Mouse (Mus musculus) limb, embryonic 12.5 days (tissue): ENCODE measurements around the gene Zfhx3. TPM values are rescaled to one million over a fixed set of nuclear protein-coding genes. Genes with fewer than 3 reads are reported as not detected.

ENCODE experiments used
- ATAC-seq: fragments of 200-750 bp; cut with Nextera tagmentation; 2 replicates; pipeline ENCODE4 v1.8.0; 2017; ENCODE audit warnings: low read depth, moderate TSS enrichment; ENCODE audit not compliant: insufficient number of reproducible peaks, insufficient read depth, low FRiP score, low TSS enrichment
- H3K27ac ChIP-seq: fragments of 300-500 bp; sonication (generic); 2 replicates; pipeline ENCODE4 v1.5.1; 2016; ENCODE audit warnings: mild to moderate bottlenecking, moderate library complexity
- H3K27me3 ChIP-seq: fragments of 300-500 bp; sonication (generic); 2 replicates; pipeline ENCODE4 v1.6.1; 2016; ENCODE audit warnings: mild to moderate bottlenecking, moderate library complexity
- H3K36me3 ChIP-seq: fragments of 300-500 bp; sonication (generic); 2 replicates; pipeline ENCODE4 v1.6.1; 2016; ENCODE audit warnings: mild to moderate bottlenecking, moderate library complexity
- H3K4me1 ChIP-seq: fragments of 300-500 bp; sonication (generic); replicated peaks from 2 replicates; pipeline ENCODE4 v1.6.1; 2016
- H3K4me2 ChIP-seq: fragments of 300-500 bp; sonication (generic); 2 replicates; pipeline ENCODE4 v1.6.1; 2016; ENCODE audit warnings: mild to moderate bottlenecking, moderate library complexity
- H3K4me3 ChIP-seq: fragments of 300-500 bp; sonication (generic); replicated peaks from 2 replicates; pipeline ENCODE4 v1.5.1; 2016; ENCODE audit warnings: mild to moderate bottlenecking
- H3K9ac ChIP-seq: fragments of 300-500 bp; sonication (generic); replicated peaks from 2 replicates; pipeline ENCODE4 v1.6.1; 2016; ENCODE audit warnings: mild to moderate bottlenecking, moderate library complexity
- H3K9me3 ChIP-seq: fragments of 300-500 bp; sonication (generic); 2 replicates; pipeline ENCODE4 v1.6.1; 2016; ENCODE audit warnings: mild to moderate bottlenecking, moderate library complexity
- WGBS: fragments of 180-500 bp; shearing (Covaris S2); methylation state at CpG from one replicate; pipeline ENCODE4 v1.1.7; 2016; 5-methylcytosine and 5-hydroxymethylcytosine counted together
- polyA plus RNA-seq: library from polyadenylated mRNA; unstranded; fragments of >200 nt; fragmentation: Nextera tagmentation; extraction: Ambion mirVana; gene quantifications from 2 replicates; pipeline ENCODE4 v1.2.1, GENCODE M21; 2016

Zfhx3 gene
- polyA plus RNA-seq, 1 experiment from 2014 or later: 53.0 TPM

DNA sequence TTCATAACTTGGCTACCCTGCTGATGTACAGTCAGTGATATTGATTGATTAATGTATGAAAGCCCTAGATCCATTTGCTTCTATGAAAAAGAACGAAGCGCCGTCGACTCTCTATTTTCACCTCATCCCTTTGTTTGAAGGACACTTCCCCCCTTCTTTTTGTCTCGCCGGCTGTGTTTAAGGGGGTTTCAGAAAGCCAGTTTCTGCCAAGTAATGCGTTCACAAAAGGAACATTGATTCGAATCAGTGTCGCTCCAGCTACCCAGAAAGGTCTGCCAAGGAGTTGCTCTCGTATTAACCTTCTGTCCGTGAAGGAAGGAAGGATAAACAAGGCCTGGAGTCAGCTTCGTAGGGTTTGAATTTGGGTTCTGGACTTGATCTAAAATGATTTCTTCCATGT lies 943.4 kb downstream of the Zfhx3 start:
- H3K9ac ChIP-seq: no peak overlapping the region
- H3K27ac ChIP-seq: no peak overlapping the region
- H3K4me3 ChIP-seq: no peak overlapping the region
- H3K27me3 ChIP-seq: no peaks in the 10 kb centered on the region
- no peaks in the 10 kb centered on the region for H3K9me3 ChIP-seq
- no peak overlapping the region for H3K4me2 ChIP-seq
- H3K4me1 ChIP-seq: peaks cover 71% of the 10 kb centered on the region
- peaks cover 29% of the 10 kb centered on the region; the same call in 1 of the 2 replicates for H3K36me3 ChIP-seq
- 89% methylated on average over 12 of the region's 12 CpGs for WGBS
- ATAC-seq: no peak

DNA sequence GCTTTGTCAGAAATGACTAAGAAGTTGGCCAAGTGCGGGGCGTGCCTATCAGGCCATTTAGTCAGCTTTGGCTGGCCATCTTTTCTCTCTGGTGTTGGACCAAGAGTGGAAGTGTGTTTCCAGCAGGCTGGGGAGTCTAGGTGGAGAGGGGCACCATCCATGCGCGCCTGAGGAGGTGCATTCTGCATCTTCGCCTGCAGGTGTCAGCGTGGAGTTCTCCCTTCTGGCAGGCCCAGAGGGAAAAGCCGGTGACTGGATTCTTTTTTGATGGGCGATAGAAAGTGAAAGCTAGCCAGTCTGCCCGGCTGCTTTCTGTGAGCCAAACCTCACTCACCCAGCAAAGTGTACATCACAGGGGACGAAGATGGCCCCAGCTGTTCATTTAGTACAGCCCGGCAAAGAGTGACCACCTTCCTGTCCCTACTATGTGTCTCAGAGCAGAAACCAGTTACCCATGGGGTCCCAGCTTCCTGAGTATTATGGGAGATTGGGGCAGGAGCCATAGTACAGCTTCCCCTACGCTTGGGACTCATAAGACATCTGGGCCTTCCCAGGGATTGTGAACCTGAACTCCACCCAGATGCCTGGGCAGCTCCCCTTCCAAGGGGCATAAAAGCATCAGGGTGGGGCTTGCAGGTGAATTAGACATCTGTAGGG lies 944.3 kb downstream of the Zfhx3 start:
- Histone ChIP-seq H3K27ac (0 out of 2 replicates have a peak overlapping the region, but pooled peaks have one; percentile 23), H3K9me3 (no peaks in the 10 kb centered on the region), H3K4me1 (peaks cover 71% of the 10 kb centered on the region), H3K4me3 (no peak overlapping the region; the same call in 1 of the 2 replicates), H3K27me3 (no peaks in the 10 kb centered on the region), H3K4me2 (peak overlapping the region; percentile 40), H3K9ac (no peak overlapping the region), H3K36me3 (peaks cover 21% of the 10 kb centered on the region; the same call in 1 of the 2 replicates)
- 24% methylated on average over 12 of the region's 12 CpGs for WGBS
- ATAC-seq: no peak

DNA sequence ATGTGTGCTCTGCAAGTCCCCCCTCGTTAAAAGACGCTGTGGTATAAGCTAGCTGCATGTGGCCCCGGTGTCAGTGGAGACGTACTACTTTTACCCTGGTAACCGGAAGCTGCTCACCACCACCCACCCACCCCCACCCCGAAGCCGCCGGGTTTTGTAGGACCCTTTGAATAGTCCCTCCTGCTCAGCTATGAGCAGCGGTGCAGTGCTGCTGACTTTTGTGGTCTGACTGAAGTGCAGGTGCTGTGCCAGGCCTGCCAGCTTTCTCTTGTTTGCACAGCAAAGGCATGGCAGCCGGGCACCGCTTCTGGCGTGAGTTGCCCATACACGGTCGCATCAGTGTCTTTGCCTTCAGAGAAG lies 944.8 kb downstream of the Zfhx3 start:
- no peaks in the 10 kb centered on the region for H3K27me3 ChIP-seq
- no peak overlapping the region for H3K9ac ChIP-seq
- H3K9me3 ChIP-seq: no peaks in the 10 kb centered on the region
- H3K36me3 ChIP-seq: peaks cover 16% of the 10 kb centered on the region; the same call in 1 of the 2 replicates
- H3K4me1 ChIP-seq: peaks cover 69% of the 10 kb centered on the region
- H3K4me2 ChIP-seq: peak overlapping the region; percentile 40
- ATAC-seq: no peak
- WGBS: 70% methylated on average over 14 of the region's 14 CpGs
- 0 out of 2 replicates have a peak overlapping the region, but pooled peaks have one; percentile 23 for H3K27ac ChIP-seq
- H3K4me3 ChIP-seq: no peak overlapping the region

DNA sequence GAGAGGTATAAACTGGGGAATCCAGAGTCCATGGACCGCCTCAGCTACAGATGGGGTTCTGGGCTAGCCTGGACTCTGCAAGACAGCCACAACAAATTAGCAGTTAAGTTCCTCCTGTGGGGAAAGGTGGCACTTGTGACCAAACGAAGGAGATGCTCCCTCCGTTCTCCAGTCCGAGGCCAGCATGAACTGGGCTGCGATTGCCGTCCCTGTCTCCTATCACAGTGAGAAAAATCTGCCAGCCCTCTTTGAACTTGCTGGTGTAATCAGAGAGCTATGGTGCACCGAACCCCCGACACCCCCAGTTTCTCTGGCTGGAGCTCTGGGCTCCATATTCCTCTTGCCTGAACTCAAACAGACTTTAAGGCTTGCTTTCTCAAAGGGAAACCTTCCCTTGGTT lies 945.4 kb downstream of the Zfhx3 start:
- no peak overlapping the region for H3K9ac ChIP-seq
- H3K27ac ChIP-seq: no peak overlapping the region
- ATAC-seq: no peak
- H3K4me1 ChIP-seq: peaks cover 62% of the 10 kb centered on the region
- peaks cover 11% of the 10 kb centered on the region; the same call in 1 of the 2 replicates for H3K36me3 ChIP-seq
- WGBS: 81% methylated on average over 8 of the region's 8 CpGs
- H3K4me3 ChIP-seq: no peak overlapping the region
- no peaks in the 10 kb centered on the region for H3K27me3 ChIP-seq
- H3K4me2 ChIP-seq: no peak overlapping the region
- no peaks in the 10 kb centered on the region for H3K9me3 ChIP-seq

DNA sequence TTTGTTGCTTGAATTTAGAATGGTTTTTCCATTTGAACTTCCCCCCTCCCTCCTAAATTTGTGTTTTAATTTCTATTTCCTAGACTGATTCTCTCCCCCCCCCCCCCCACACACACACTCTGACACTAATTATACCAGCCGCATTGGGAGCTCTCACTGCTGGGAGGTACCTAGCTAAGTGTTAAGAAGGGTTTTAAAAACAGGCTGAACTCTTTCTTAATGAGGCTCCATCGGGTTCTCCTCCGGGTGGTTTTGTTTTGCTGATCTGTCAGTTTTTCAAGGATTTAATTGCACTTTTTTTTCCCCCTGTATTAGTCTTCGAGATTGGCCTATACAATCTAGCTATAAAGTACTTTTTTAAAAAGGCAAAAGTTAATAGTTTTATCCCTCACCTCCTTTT lies 946.5 kb downstream of the Zfhx3 start:
- WGBS: 13% methylated on average over 4 of the region's 4 CpGs

DNA sequence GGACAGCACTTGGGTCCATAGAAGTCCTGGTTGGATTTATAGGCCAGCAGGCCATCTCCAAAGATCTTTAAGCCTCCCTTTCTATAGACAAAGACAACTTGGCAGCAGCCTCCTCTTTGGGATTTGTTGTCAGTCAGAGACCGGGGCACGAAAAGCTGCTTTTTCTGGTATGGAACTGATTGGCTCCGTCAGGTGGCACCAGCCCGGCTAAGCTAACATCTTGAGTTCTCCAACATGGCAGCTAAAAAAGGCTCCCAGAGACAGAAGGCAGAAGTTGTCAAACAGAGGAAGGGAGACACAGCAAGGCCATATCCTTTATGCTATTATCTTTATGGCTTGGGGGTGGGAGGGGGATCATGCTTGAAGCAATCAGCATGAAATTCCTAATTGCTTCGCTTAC lies 947.0 kb downstream of the Zfhx3 start:
- no peak overlapping the region for H3K4me3 ChIP-seq
- H3K36me3 ChIP-seq: peaks cover 9% of the 10 kb centered on the region; the same call in 1 of the 2 replicates
- no peaks in the 10 kb centered on the region for H3K9me3 ChIP-seq
- H3K27ac ChIP-seq: 0 out of 2 replicates have a peak overlapping the region, but pooled peaks have one; percentile 12
- H3K9ac ChIP-seq: no peak overlapping the region; the same call in 1 of the 2 replicates
- 0 out of 2 replicates have a peak overlapping the region, but pooled peaks have one; percentile 13 for H3K4me2 ChIP-seq
- ATAC-seq: no peak
- no peaks in the 10 kb centered on the region for H3K27me3 ChIP-seq
- peaks cover 72% of the 10 kb centered on the region for H3K4me1 ChIP-seq
- WGBS: 36% methylated on average over 5 of the region's 5 CpGs

More for the DNA sequence above, 946.5 kb downstream of the Zfhx3 start:
- Histone ChIP-seq H3K36me3 (peaks cover 9% of the 10 kb centered on the region; the same call in 1 of the 2 replicates), H3K27ac (no peak overlapping the region), H3K4me1 (peaks cover 70% of the 10 kb centered on the region), H3K4me2 (no peak overlapping the region), H3K4me3 (no peak overlapping the region), H3K9ac (no peak overlapping the region), H3K9me3 (no peaks in the 10 kb centered on the region), H3K27me3 (no peaks in the 10 kb centered on the region)
- ATAC-seq: no peak

DNA sequence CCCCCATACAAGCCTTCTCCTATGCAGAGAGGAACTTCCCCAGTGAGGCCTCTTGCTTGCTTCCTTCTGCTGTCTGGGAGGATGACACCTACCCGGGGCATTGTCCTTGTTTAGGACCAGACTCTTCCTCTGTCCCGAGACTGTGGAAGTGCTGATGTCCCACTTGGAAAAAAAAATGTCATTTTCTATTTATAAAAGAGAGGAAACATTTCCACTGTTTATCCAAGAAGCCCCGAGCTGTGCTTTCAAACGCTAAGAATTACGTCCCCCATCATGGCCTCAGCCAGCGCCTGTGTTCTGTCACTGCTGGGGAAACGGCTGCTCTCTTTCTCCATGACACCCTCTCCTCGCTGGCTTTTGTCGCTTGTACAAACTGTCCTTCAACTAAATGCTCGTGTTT lies 951.8 kb downstream of the Zfhx3 start:
- Histone ChIP-seq H3K27me3 (no peaks in the 10 kb centered on the region), H3K36me3 (peaks cover 21% of the 10 kb centered on the region; the same call in 1 of the 2 replicates), H3K27ac (no peak overlapping the region), H3K4me1 (peaks cover 70% of the 10 kb centered on the region), H3K4me3 (no peak overlapping the region), H3K9ac (no peak overlapping the region), H3K9me3 (no peaks in the 10 kb centered on the region), H3K4me2 (no peak overlapping the region)
- 27% methylated on average over 10 of the region's 10 CpGs for WGBS
- no peak for ATAC-seq

DNA sequence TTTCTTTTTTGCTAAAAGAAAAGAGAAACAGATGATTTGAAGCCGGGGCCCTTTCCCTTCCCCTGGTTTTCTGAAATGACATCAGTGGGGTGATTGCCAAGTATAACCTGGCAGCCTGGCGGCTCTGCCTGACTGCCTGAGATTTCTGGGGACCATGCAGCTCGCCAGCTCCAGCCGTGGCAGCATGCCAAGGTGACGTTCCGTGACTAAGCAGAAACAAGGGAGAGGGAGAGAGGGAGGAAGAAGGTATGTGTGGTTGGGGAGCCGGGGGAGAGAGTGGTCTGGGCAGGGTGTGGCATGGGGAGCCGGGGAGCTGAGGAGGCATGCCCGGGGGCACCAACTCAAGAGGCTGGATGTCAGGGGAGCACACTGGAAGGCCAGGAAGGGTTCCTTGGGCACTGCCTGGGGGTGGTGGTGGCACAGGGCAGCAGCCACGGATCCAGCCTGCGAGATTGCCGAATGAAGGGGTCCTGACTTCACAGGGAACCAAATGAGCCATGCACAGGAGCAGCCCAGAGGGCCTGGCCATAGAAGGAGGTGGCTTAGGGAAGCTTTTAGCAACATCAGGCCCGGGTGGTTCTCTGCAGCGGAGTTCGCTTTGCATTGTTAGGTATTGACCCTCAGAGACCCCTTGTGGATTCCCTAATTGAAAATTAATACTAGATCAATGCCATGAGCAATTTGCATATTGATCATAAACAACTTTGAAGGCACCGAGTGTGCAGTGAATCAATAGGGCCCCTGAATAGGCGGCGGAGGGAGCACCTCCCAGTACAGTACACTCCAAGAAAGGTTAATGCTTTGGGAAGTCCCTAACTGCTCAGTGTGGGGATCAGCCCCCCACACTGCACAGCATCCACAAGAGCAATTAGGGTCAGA lies 954.3 kb downstream of the Zfhx3 start:
- 0 out of 2 replicates have a peak, but pooled peaks have one; percentile 43 for ATAC-seq
- H3K4me3 ChIP-seq: no peak overlapping the region
- H3K27ac ChIP-seq: peak overlapping the region; percentile 31
- H3K4me2 ChIP-seq: no peak overlapping the region; the same call in 1 of the 2 replicates
- H3K4me1 ChIP-seq: peaks cover 75% of the 10 kb centered on the region
- H3K9me3 ChIP-seq: no peaks in the 10 kb centered on the region
- 59% methylated on average over 18 of the region's 18 CpGs for WGBS
- H3K36me3 ChIP-seq: peaks cover 23% of the 10 kb centered on the region; the same call in 1 of the 2 replicates
- H3K27me3 ChIP-seq: no peaks in the 10 kb centered on the region
- H3K9ac ChIP-seq: 0 out of 2 replicates have a peak overlapping the region, but pooled peaks have one; percentile 34

DNA sequence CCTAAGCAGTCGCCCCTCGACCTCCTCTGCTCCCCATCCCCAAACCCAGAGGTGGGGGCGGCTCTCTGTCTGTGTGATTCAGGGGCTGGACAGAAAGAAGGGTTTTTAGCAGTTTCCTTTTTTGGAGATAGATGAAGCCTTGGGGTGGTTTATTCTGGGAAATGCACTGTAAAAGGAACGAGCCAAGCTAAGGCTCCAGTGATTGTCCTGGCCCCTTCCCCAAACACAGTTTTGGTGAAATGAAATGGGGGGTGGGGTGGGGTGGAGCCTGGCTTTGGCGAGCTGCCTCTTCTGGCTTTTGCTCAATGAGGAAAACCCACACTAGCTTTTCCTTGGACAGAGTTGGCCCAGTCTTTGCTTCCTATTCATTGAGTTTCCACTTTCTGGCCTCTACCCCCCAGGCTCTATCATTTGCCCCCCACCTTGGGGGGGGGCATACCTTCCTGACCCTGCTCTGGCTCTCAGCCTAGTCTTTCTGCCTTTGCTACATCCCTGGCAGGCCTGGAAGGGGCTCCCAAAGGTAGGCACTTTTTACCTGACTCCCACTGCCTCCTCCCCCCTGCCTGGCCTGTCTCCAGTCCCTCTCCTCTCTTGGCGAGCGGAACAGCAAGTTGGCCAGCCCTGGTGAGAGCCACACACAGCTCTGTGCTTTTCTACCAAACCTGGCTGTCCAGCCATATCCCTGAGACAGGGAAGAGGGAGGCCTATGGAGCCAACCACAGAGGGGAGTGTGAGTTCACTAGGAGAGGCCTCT lies 955.1 kb downstream of the Zfhx3 start:
- Histone ChIP-seq H3K27me3 (no peaks in the 10 kb centered on the region), H3K36me3 (peaks cover 23% of the 10 kb centered on the region; the same call in 1 of the 2 replicates), H3K4me2 (no peak overlapping the region), H3K9me3 (no peaks in the 10 kb centered on the region), H3K27ac (peak overlapping the region; percentile 3; the same call in 1 of the 2 replicates), H3K9ac (no peak overlapping the region), H3K4me3 (no peak overlapping the region), H3K4me1 (peaks cover 75% of the 10 kb centered on the region)
- 69% methylated on average over 7 of the region's 7 CpGs for WGBS
- ATAC-seq: no peak

DNA sequence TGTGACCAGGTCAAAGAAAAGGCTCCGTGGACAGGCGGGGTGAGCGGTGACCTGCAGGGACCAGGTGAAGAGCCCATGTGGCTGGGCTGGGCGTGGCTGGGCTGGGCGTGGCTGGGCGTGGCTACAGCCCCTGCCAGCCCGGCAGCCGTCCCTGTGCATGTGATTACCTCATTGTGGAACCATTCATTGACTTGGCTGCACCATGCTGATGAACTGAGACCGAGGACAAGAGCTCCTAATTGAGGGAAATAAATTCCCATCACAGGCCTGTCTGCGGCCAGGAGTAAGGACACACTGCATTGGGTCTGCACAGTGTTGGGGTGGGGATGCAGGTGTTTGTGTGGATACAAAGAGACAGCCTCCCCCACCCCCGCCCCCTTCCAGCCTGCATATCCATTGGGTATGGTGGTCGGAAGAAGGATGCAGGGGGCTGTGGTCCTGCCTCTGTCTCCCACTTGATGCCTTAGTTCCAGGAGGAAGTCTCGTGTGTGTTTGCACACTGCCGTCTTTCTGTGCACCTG lies 956.9 kb downstream of the Zfhx3 start:
- Histone ChIP-seq H3K27ac (no peak overlapping the region), H3K36me3 (peaks cover 14% of the 10 kb centered on the region; the same call in 1 of the 2 replicates), H3K4me3 (no peak overlapping the region), H3K27me3 (no peaks in the 10 kb centered on the region), H3K9ac (no peak overlapping the region), H3K9me3 (no peaks in the 10 kb centered on the region), H3K4me1 (peaks cover 82% of the 10 kb centered on the region), H3K4me2 (no peak overlapping the region)
- no peak for ATAC-seq
- 79% methylated on average over 14 of the region's 14 CpGs for WGBS
